Mouse (Mus musculus): ENCODE results near the gene Zkscan1. TPM values are rescaled to one million over a fixed set of nuclear protein-coding genes. Genes with fewer than 3 reads are reported as not detected.

The Zkscan1 gene
- total RNA-seq, 1 experiment: 9.8 TPM

DNA sequence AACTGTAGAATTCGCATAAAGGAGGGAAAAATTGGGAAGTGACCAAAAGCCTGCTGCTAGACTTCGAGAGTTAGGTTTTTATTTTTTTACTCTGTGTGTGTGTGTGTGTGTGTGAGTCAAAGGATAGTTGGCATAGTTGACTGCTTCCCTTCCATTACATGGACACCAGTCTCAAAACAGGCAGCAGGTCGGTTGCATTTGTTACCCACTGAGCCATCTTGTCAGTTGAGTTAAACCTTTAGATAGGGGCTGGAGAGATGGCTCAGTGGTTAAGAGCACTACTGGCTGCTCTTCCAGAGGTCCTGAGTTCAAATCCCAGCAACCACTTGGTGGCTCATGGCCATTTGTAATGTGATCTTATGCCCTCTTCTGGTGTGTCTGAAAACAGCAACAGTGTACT lies 33.2 kb downstream of the Zkscan1 start:
- Histone ChIP-seq H3K36me3 (ENCODE audit: control insufficient read depth, insufficient read depth, low read length, poor library complexity, severe bottlenecking) (peaks cover 2% of the 10 kb centered on the region; the same call in 1 of the 2 replicates), H3K9ac (ENCODE audit: insufficient read depth, low read depth, low read length, poor library complexity, severe bottlenecking) (no peak overlapping the region), H3K4me1 (ENCODE audit: control insufficient read depth in 2 of 2, insufficient read depth in 2 of 2, low read length in 2 of 2, poor library complexity in 1 of 2) (peaks cover 0 to 3% of the 10 kb centered on the region in 2 experiments; a peak in 1 of 4 replicates), H3K27ac (ENCODE audit: insufficient read depth, low read depth, low read length, poor library complexity, severe bottlenecking) (no peak overlapping the region), H3K4me3 (ENCODE audit: insufficient read depth in 1 of 2, low read depth in 1 of 2, low read length in 2 of 2, poor library complexity in 1 of 2, severe bottlenecking in 1 of 2) (peak overlapping the region; percentile 87 to 90; a peak in 2 of 4 replicates), H3K9me3 (ENCODE audit: control insufficient read depth, insufficient read depth, low read depth, low read length) (no peaks in the 10 kb centered on the region)
- TF ChIP-seq MAFK (IDR thresholded peaks at IDR 0.05; ENCODE audit: insufficient read depth, low read depth, low read length) (no peak), CHD2 (IDR thresholded peaks at IDR 0.05; ENCODE audit: low read depth, low read length) (no peak), HCFC1 (IDR thresholded peaks at IDR 0.05; ENCODE audit: borderline replicate concordance, insufficient read depth, low read length) (no peak), ZNF384 (IDR thresholded peaks at IDR 0.05; ENCODE audit: low read depth, low read length) (no peak), ZC3H11A (IDR thresholded peaks at IDR 0.05; ENCODE audit: borderline replicate concordance, low read depth, low read length) (no peak)
- no peak for DNase-seq (ENCODE audit: low read depth, low spot score)
- in situ Hi-C loops (cut with MboI; ENCODE audit: low sequenced_read_pairs in 2 of 2, unreplicated experiment in 2 of 2): no loop called here

DNA sequence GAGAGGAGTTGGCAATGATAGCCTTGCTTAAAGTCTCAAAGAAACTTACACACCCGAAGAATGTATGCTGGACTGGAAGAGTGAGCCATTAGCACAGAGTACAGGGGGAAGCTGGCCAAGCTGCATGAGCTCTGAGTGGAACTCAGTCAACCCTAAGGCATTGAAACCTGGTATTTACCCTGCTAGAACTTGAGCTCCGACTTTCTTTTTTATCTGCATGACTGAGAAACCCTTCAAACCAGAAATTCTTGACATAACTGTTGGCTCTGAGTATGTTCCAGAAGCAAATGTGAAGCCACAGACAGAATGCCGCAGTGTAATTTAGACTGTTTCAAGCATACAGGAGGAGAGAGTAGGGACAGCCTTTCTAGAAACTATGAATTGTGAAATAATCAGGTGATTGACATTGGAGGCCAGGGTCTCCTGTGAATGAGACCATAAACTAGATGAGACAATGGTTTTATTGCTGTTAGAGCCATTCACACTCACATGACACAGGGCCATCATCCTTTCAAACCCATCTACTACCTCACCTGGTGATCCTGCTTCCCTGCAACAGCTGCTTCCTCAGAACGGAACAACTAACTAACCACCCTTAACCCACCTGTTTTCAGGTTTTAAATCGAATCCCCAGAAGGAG lies 47.7 kb downstream of the Zkscan1 start:
- Histone ChIP-seq H3K36me3 (ENCODE audit: control insufficient read depth, insufficient read depth, low read length, poor library complexity, severe bottlenecking) (peaks cover 14% of the 10 kb centered on the region), H3K4me3 (ENCODE audit: insufficient read depth in 1 of 2, low read depth in 1 of 2, low read length in 2 of 2, poor library complexity in 1 of 2, severe bottlenecking in 1 of 2) (no peak overlapping the region), H3K9ac (ENCODE audit: insufficient read depth, low read depth, low read length, poor library complexity, severe bottlenecking) (no peak overlapping the region), H3K4me1 (ENCODE audit: control insufficient read depth in 2 of 2, insufficient read depth in 2 of 2, low read length in 2 of 2, poor library complexity in 1 of 2) (no peaks in the 10 kb centered on the region), H3K9me3 (ENCODE audit: control insufficient read depth, insufficient read depth, low read depth, low read length) (no peaks in the 10 kb centered on the region), H3K27ac (ENCODE audit: insufficient read depth, low read depth, low read length, poor library complexity, severe bottlenecking) (no peak overlapping the region)
- in situ Hi-C loops (cut with MboI; ENCODE audit: low sequenced_read_pairs in 2 of 2, unreplicated experiment in 2 of 2): no loop called here
- TF ChIP-seq ZC3H11A (IDR thresholded peaks at IDR 0.05; ENCODE audit: borderline replicate concordance, low read depth, low read length): no peak
- no peak for TF ChIP-seq ZNF384 (IDR thresholded peaks at IDR 0.05; ENCODE audit: low read depth, low read length)
- no peak for TF ChIP-seq HCFC1 (IDR thresholded peaks at IDR 0.05; ENCODE audit: borderline replicate concordance, insufficient read depth, low read length)
- no peak for TF ChIP-seq MAFK (IDR thresholded peaks at IDR 0.05; ENCODE audit: insufficient read depth, low read depth, low read length)
- no peak for TF ChIP-seq CHD2 (IDR thresholded peaks at IDR 0.05; ENCODE audit: low read depth, low read length)
- DNase-seq (ENCODE audit: low read depth, low spot score): no peak

DNA sequence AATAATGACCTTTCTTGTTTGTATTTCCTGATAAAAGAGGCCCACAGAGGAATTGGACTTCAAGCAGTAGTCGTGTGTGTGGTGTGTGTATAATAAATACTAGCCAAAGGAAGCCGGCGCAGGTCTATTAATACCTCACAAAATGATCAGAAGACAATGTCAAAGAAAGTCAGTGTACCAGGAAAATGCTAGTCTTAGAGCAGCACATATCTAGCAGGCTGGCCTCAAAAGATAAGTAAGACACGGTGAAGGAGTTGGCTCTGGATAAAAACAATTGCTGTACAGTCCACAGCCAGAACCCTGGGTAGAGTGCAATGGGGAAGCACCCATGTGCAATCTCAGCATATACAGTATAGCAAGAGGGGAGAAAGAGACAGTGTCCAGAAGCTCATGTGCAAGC lies 52.4 kb downstream of the Zkscan1 start:
- H3K9ac ChIP-seq (ENCODE audit: insufficient read depth, low read depth, low read length, poor library complexity, severe bottlenecking): no peak overlapping the region
- no peak for DNase-seq (ENCODE audit: low read depth, low spot score)
- in situ Hi-C loops (cut with MboI; ENCODE audit: low sequenced_read_pairs in 2 of 2, unreplicated experiment in 2 of 2): no loop called here
- H3K27ac ChIP-seq (ENCODE audit: insufficient read depth, low read depth, low read length, poor library complexity, severe bottlenecking): no peak overlapping the region
- TF ChIP-seq MAFK (IDR thresholded peaks at IDR 0.05; ENCODE audit: insufficient read depth, low read depth, low read length) (no peak), ZNF384 (IDR thresholded peaks at IDR 0.05; ENCODE audit: low read depth, low read length) (no peak), CHD2 (IDR thresholded peaks at IDR 0.05; ENCODE audit: low read depth, low read length) (no peak), HCFC1 (IDR thresholded peaks at IDR 0.05; ENCODE audit: borderline replicate concordance, insufficient read depth, low read length) (no peak), ZC3H11A (IDR thresholded peaks at IDR 0.05; ENCODE audit: borderline replicate concordance, low read depth, low read length) (no peak)
- no peak overlapping the region for H3K4me3 ChIP-seq (ENCODE audit: insufficient read depth in 1 of 2, low read depth in 1 of 2, low read length in 2 of 2, poor library complexity in 1 of 2, severe bottlenecking in 1 of 2)
- H3K9me3 ChIP-seq (ENCODE audit: control insufficient read depth, insufficient read depth, low read depth, low read length): no peaks in the 10 kb centered on the region
- H3K36me3 ChIP-seq (ENCODE audit: control insufficient read depth, insufficient read depth, low read length, poor library complexity, severe bottlenecking): peaks cover 7% of the 10 kb centered on the region; the same call in 1 of the 2 replicates
- no peaks in the 10 kb centered on the region for H3K4me1 ChIP-seq (ENCODE audit: control insufficient read depth in 2 of 2, insufficient read depth in 2 of 2, low read length in 2 of 2, poor library complexity in 1 of 2)

DNA sequence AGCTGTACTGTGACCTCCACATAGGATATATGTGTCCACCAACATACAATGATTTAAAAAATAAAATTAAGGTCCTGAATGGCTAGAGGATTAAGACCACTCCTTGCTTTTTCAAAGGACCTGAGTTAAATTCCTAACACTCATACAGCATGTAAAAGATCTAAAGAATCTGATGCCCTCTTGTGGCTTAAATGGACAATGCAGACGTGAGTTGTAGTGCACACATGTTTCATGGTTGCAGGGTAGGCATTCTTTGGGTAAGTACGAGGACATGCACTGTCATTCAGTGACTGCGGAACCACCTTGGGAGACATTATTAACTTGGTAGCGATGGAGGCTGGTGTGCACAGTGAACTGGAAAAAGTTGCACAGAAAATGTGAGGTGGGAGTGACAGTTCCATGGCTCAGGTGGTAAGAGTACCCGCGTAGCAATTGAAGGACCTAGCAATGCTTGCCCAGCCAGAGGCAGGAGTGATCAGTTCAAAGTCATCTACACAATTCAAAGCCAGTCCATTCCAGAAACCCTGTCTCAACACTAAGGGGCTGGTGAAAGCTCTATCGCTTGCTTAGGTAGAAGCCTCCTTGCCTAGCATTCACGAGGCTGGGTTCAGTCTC lies 53.2 kb downstream of the Zkscan1 start:
- Histone ChIP-seq H3K4me1 (ENCODE audit: control insufficient read depth in 2 of 2, insufficient read depth in 2 of 2, low read length in 2 of 2, poor library complexity in 1 of 2) (no peaks in the 10 kb centered on the region), H3K9ac (ENCODE audit: insufficient read depth, low read depth, low read length, poor library complexity, severe bottlenecking) (no peak overlapping the region), H3K4me3 (ENCODE audit: insufficient read depth in 1 of 2, low read depth in 1 of 2, low read length in 2 of 2, poor library complexity in 1 of 2, severe bottlenecking in 1 of 2) (no peak overlapping the region), H3K27ac (ENCODE audit: insufficient read depth, low read depth, low read length, poor library complexity, severe bottlenecking) (no peak overlapping the region), H3K36me3 (ENCODE audit: control insufficient read depth, insufficient read depth, low read length, poor library complexity, severe bottlenecking) (peaks cover 4% of the 10 kb centered on the region; the same call in 1 of the 2 replicates), H3K9me3 (ENCODE audit: control insufficient read depth, insufficient read depth, low read depth, low read length) (no peaks in the 10 kb centered on the region)
- peak; percentile 56 for DNase-seq (ENCODE audit: low read depth, low spot score)
- no peak for TF ChIP-seq MAFK (IDR thresholded peaks at IDR 0.05; ENCODE audit: insufficient read depth, low read depth, low read length)
- TF ChIP-seq ZC3H11A (IDR thresholded peaks at IDR 0.05; ENCODE audit: borderline replicate concordance, low read depth, low read length): peak; percentile 25; the same call in 1 of the 2 replicates
- TF ChIP-seq HCFC1 (IDR thresholded peaks at IDR 0.05; ENCODE audit: borderline replicate concordance, insufficient read depth, low read length): no peak
- no peak for TF ChIP-seq ZNF384 (IDR thresholded peaks at IDR 0.05; ENCODE audit: low read depth, low read length)
- 0 out of 2 replicates have a peak, but pooled peaks have one; percentile 15 for TF ChIP-seq CHD2 (IDR thresholded peaks at IDR 0.05; ENCODE audit: low read depth, low read length)
- in situ Hi-C loops (cut with MboI; ENCODE audit: low sequenced_read_pairs in 2 of 2, unreplicated experiment in 2 of 2): no loop called here
